Mouse (Mus musculus) lung, postnatal 0 days (tissue): ENCODE measurements around the gene Efl1.

Source experiments
- CTCF ChIP-seq: IDR thresholded peaks from 2 replicates; pipeline ENCODE4 v1.5.1; 2016; ENCODE audit warnings: antibody characterized with exemption, mild to moderate bottlenecking
- EP300 ChIP-seq: IDR thresholded peaks from 2 replicates; pipeline ENCODE4 v1.6.1; 2016; ENCODE audit warnings: antibody characterized with exemption, mild to moderate bottlenecking, control low read depth

DNA sequence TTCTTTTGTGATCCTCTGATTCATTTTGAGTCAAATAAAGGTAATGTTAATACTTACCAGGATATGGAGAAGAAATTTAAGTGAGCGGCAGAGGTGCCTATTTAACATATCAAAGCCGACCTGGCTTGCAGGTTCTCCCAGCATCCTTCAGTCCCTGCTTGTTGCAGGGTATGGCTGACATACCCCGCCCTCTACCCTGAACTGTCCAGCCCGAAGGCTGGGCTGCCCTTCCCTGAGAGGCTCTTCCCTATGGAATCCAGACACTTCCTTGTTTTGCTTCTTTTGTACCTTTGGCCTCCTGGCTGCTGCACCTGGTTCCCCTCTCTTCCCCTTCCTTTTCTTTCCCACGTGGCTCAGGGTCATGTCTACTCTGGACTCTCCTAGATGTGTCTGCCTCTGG, 160.7 kb downstream of the Efl1 start:
- TF ChIP-seq EP300 (no peak), CTCF (no peak)
